Mouse (Mus musculus): Measurements from ENCODE around the gene Olfr155. TPM values are rescaled to one million over a fixed set of nuclear protein-coding genes. Genes with fewer than 3 reads are reported as not detected.

Gene Olfr155
- polyA plus RNA-seq, 1 experiment from 2014 or later: 0.18 TPM

GRCm38 (mm10) chr4:43863298-43863697 lies 11.9 kb downstream of the Olfr155 start:
- no peak for ATAC-seq (ENCODE audit: insufficient number of reproducible peaks, insufficient read depth, low FRiP score, low TSS enrichment)
- no peak overlapping the region for H3K9ac ChIP-seq

GRCm38 (mm10) chr4:43869821-43870220 lies 18.5 kb downstream of the Olfr155 start:
- WGBS: 79% methylated on average over 10 of the region's 10 CpGs
- Histone ChIP-seq H3K4me1 (0 out of 2 replicates have a peak, but pooled peaks cover 4% of the 10 kb centered on the region), H3K9me3 (0 out of 2 replicates have a peak, but pooled peaks cover 3% of the 10 kb centered on the region), H3K4me2 (replicated peaks) (no peak overlapping the region), H3K4me3 (no peak overlapping the region), H3K36me3 (no peaks in the 10 kb centered on the region), H3K27ac (no peak overlapping the region), H3K27me3 (no peaks in the 10 kb centered on the region), H3K9ac (no peak overlapping the region)
- ATAC-seq (ENCODE audit: insufficient number of reproducible peaks, insufficient read depth, low FRiP score, low TSS enrichment): no peak

More at GRCm38 (mm10) chr4:43863298-43863697, 11.9 kb downstream of the Olfr155 start:
- H3K27me3 ChIP-seq: no peaks in the 10 kb centered on the region
- no peak overlapping the region for H3K4me2 ChIP-seq (replicated peaks)
- no peaks in the 10 kb centered on the region for H3K36me3 ChIP-seq
- H3K9me3 ChIP-seq: no peaks in the 10 kb centered on the region
- H3K4me1 ChIP-seq: no peaks in the 10 kb centered on the region
- H3K4me3 ChIP-seq: no peak overlapping the region
- WGBS: 66% methylated on average over 4 of the region's 4 CpGs
- no peak overlapping the region for H3K27ac ChIP-seq

- Histone ChIP-seq H3K27me3 (no peaks in the 10 kb centered on the region), H3K4me1 (peaks cover 17% of the 10 kb centered on the region), H3K36me3 (no peaks in the 10 kb centered on the region), H3K4me3 (peak overlapping the region; percentile 87; the same call in 1 of the 2 replicates), H3K9ac (peak overlapping the region; percentile 82; the same call in 1 of the 2 replicates), H3K9me3 (no peaks in the 10 kb centered on the region), H3K27ac (0 out of 2 replicates have a peak overlapping the region, but pooled peaks have one; percentile 3), H3K4me2 (replicated peaks) (peak overlapping the region; percentile 89)
- WGBS: 45% methylated on average over 7 of the region's 7 CpGs
- no peak for ATAC-seq (ENCODE audit: insufficient number of reproducible peaks, insufficient read depth, low FRiP score, low TSS enrichment)
These were observed 23.1 kb downstream of the Olfr155 start for GRCm38 (mm10) chr4:43874501-43874900.

GRCm38 (mm10) chr4:43875160-43875918 lies 24.0 kb downstream of the Olfr155 start, which contains the start of gene Reck:
Reck (plus strand) TSS chr4:43875530.
- WGBS: under 1% methylated on average over 68 of the region's 73 CpGs
- Histone ChIP-seq H3K4me3 (peak within 1 kb of the TSS; percentile 87), H3K4me1 (peaks cover 17% of the 10 kb centered on the region), H3K4me2 (replicated peaks) (peak within 1 kb of the TSS; percentile 89), H3K27me3 (no peaks in the 10 kb centered on the region), H3K9ac (peak within 1 kb of the TSS; percentile 82), H3K27ac (peak within 1 kb of the TSS; percentile 74; the same call in 1 of the 2 replicates), H3K36me3 (no peaks in the 10 kb centered on the region), H3K9me3 (no peaks in the 10 kb centered on the region)
- peak; percentile 82 for ATAC-seq (ENCODE audit: insufficient number of reproducible peaks, insufficient read depth, low FRiP score, low TSS enrichment)

- ATAC-seq (ENCODE audit: insufficient number of reproducible peaks, insufficient read depth, low FRiP score, low TSS enrichment): peak; percentile 36; the same call in 1 of the 2 replicates
- WGBS: under 1% methylated on average over 20 of the region's 20 CpGs
- Histone ChIP-seq H3K36me3 (no peaks in the 10 kb centered on the region), H3K9me3 (no peaks in the 10 kb centered on the region), H3K27ac (peak overlapping the region; percentile 74; the same call in 1 of the 2 replicates), H3K27me3 (no peaks in the 10 kb centered on the region), H3K4me2 (replicated peaks) (peak overlapping the region; percentile 89), H3K9ac (peak overlapping the region; percentile 82), H3K4me3 (peak overlapping the region; percentile 87), H3K4me1 (peaks cover 17% of the 10 kb centered on the region)
These were observed 24.6 kb downstream of the Olfr155 start for GRCm38 (mm10) chr4:43875919-43876411.

DNA sequence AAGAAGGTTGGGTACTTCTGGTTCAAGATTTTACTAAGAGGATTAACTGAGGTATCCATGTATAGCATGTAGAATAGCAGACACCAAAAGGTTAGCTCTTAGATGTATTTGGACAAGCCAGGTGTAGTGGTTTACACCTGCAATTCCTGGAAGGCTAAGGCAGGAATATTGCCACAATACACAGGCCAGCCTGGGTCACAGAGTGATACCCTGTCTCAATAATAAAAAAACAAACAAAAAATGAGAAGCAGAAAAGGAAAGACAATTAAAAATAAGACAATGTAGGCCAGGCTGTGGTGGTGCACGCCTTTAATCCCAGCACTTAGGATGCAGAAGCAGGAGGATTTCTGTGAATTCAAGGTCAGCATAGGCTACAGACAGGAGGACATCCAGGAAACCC lies 25.9 kb downstream of the Olfr155 start:
- ATAC-seq (ENCODE audit: insufficient number of reproducible peaks, insufficient read depth, low FRiP score, low TSS enrichment): no peak
- no peaks in the 10 kb centered on the region for H3K9me3 ChIP-seq
- 94% methylated on average over 1 of the region's 1 CpGs for WGBS
- no peak overlapping the region for H3K4me3 ChIP-seq
- H3K27ac ChIP-seq: no peak overlapping the region
- no peak overlapping the region for H3K4me2 ChIP-seq (replicated peaks)
- no peak overlapping the region for H3K9ac ChIP-seq
- H3K36me3 ChIP-seq: no peaks in the 10 kb centered on the region
- H3K4me1 ChIP-seq: peaks cover 21% of the 10 kb centered on the region
- H3K27me3 ChIP-seq: no peaks in the 10 kb centered on the region

DNA sequence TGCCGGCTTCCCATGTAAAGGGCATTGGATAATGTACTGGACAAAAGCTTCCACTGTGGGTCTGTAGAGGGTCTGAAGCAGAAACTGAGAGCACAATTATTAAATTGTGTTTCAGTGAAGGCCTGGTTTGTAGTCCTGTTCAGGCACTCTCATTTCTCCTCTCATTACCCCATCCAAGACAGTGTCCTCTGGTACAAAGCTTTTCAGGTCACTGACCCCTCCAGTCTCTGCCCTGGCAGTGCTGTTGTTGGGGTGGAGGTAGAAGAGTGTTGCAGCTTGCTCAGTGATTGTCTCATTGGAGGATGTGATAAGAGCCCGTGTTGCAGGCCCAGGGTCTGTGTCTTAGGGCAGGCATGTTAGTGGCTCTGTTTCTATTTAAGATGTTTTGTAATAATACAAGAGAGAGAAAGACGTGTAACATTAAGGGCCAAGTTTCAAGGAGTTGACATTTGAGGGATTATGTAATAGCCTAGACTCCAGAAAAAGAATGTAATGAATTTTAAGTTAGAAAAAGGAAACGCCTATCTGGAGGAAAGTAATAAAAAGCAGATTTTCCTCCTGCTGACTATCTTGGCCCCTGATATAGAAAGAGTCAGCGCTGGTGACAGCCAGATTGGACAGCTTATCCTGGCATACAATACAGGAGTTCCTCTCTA lies 26.9 kb downstream of the Olfr155 start:
- H3K4me2 ChIP-seq (replicated peaks): peak overlapping the region; percentile 23
- no peaks in the 10 kb centered on the region for H3K27me3 ChIP-seq
- no peaks in the 10 kb centered on the region for H3K36me3 ChIP-seq
- H3K9ac ChIP-seq: no peak overlapping the region
- H3K4me1 ChIP-seq: peaks cover 21% of the 10 kb centered on the region
- H3K9me3 ChIP-seq: no peaks in the 10 kb centered on the region
- WGBS: 20% methylated on average over 5 of the region's 5 CpGs
- H3K27ac ChIP-seq: 0 out of 2 replicates have a peak overlapping the region, but pooled peaks have one; percentile 36
- no peak for ATAC-seq (ENCODE audit: insufficient number of reproducible peaks, insufficient read depth, low FRiP score, low TSS enrichment)
- no peak overlapping the region for H3K4me3 ChIP-seq

DNA sequence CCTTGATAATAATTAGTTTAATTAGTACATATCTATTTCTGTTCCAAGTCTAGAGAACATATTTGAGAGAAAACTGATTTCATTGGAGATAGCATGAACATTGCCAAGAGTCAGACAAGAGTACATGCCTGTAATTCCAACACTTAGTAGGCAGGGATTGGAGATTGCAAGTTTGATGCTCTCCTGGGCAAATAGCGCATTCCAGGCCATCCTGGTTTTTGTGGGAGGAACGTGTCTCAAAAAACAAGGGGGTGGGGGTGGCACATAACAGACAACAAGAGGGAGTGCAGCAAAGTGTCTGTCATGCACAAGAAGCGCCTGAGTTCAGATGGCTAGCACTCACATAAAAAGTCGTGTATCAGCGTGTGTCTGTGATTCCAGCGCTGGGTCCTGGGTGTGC lies 28.2 kb downstream of the Olfr155 start:
- H3K4me1 ChIP-seq: peaks cover 31% of the 10 kb centered on the region
- ATAC-seq (ENCODE audit: insufficient number of reproducible peaks, insufficient read depth, low FRiP score, low TSS enrichment): no peak

DNA sequence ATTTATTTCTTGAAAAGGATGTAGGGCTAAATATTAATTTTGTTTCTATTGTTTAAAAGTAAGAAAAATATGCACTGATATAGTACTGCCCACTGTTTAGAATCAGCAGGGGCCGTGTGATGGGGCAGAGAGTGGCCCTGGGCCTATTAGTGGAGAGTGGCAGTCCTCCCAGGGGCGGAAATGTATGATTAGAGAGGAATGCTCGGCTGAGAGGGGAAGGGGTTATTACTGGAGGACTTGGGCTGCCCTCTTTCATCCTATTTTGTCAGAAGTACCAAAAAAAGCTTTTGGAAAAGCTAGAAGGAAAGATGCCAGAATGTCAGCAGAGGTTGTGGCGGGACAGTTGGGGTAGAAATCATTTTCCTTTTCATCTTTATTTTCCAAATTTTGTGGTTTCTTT lies 32.8 kb downstream of the Olfr155 start:
- Histone ChIP-seq H3K36me3 (no peaks in the 10 kb centered on the region), H3K27ac (no peak overlapping the region), H3K9ac (no peak overlapping the region), H3K4me3 (no peak overlapping the region), H3K4me1 (peaks cover 28% of the 10 kb centered on the region), H3K4me2 (replicated peaks) (no peak overlapping the region), H3K27me3 (no peaks in the 10 kb centered on the region), H3K9me3 (no peaks in the 10 kb centered on the region)
- 12% methylated on average over 4 of the region's 4 CpGs for WGBS
- ATAC-seq (ENCODE audit: insufficient number of reproducible peaks, insufficient read depth, low FRiP score, low TSS enrichment): no peak

More for the DNA sequence above, 28.2 kb downstream of the Olfr155 start:
- Histone ChIP-seq H3K9ac (no peak overlapping the region), H3K4me2 (replicated peaks) (no peak overlapping the region), H3K36me3 (no peaks in the 10 kb centered on the region), H3K27me3 (no peaks in the 10 kb centered on the region), H3K4me3 (no peak overlapping the region), H3K27ac (no peak overlapping the region), H3K9me3 (no peaks in the 10 kb centered on the region)
- 77% methylated on average over 6 of the region's 6 CpGs for WGBS

DNA sequence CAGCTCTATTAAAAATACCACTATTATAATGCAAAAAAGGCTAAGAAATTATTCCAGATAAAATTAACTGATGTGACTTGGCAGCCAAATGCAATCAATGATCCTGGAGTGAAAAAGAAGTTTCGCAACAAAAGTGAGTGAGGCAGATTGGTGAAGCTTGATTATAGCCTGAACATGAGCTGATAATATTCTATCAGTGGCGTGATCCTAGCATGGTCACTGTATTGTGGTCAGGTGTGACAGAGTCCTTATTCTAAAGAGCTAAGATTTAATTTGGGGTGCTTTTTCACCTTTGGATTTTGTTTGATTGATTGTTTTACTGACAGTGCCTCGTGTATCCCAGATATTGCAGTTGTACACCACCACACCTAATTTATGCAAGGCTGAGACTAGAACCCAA lies 39.9 kb downstream of the Olfr155 start:
- ATAC-seq (ENCODE audit: insufficient number of reproducible peaks, insufficient read depth, low FRiP score, low TSS enrichment): no peak
- no peak overlapping the region for H3K4me2 ChIP-seq (replicated peaks)
- 88% methylated on average over 3 of the region's 3 CpGs for WGBS

DNA sequence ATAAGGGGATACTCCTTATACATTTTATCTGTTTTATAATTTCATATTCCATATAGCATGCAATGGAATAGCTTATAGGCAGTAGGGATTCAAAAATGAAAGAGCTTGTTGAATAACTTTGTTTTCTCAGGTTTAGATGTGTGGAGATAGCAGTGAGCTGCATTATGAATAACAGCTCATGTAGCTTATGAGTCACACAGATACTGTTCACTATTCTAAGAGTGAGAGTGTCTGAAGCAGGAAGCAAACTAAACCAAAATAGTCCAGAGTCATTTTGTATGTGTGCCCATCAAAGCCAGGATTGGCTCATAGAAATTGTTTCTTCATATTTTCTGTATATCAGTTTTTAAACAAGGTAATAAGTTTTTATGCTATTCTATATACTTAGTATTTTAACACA lies 45.8 kb downstream of the Olfr155 start:
- H3K27ac ChIP-seq: no peak overlapping the region
- no peaks in the 10 kb centered on the region for H3K4me1 ChIP-seq
- H3K36me3 ChIP-seq: peaks cover 27% of the 10 kb centered on the region
- H3K9me3 ChIP-seq: no peaks in the 10 kb centered on the region
- no peak overlapping the region for H3K4me3 ChIP-seq
- H3K4me2 ChIP-seq (replicated peaks): no peak overlapping the region
- H3K27me3 ChIP-seq: no peaks in the 10 kb centered on the region
- H3K9ac ChIP-seq: no peak overlapping the region
- no peak for ATAC-seq (ENCODE audit: insufficient number of reproducible peaks, insufficient read depth, low FRiP score, low TSS enrichment)

More for the DNA sequence above, 39.9 kb downstream of the Olfr155 start:
- Histone ChIP-seq H3K9ac (no peak overlapping the region), H3K9me3 (no peaks in the 10 kb centered on the region), H3K4me3 (no peak overlapping the region), H3K4me1 (peaks cover 2% of the 10 kb centered on the region; the same call in 1 of the 2 replicates), H3K27me3 (no peaks in the 10 kb centered on the region), H3K36me3 (0 out of 2 replicates have a peak, but pooled peaks cover 3% of the 10 kb centered on the region), H3K27ac (no peak overlapping the region)
